Mouse (Mus musculus): ENCODE data around the gene Cdc42se1. TPM values are rescaled to one million over a fixed set of nuclear protein-coding genes. Genes with fewer than 3 reads are reported as not detected.

Gene Cdc42se1
- total and polyA plus RNA-seq, 3 experiments = 341 to 472 TPM; not detected in 1

- no peaks in the 10 kb centered on the region for H3K27me3 ChIP-seq (ENCODE audit: control insufficient read depth in 1 of 2, insufficient read depth in 2 of 2, low read length in 2 of 2)
- TF ChIP-seq EP300 (IDR thresholded peaks at IDR 0.05; ENCODE audit: low read depth in 1 of 2, low read length in 2 of 2) (no peak), POLR2AphosphoS2 (IDR thresholded peaks at IDR 0.05; ENCODE audit: low read length) (no peak), NRF1 (IDR thresholded peaks at IDR 0.05; ENCODE audit: insufficient read depth, low read depth, low read length, poor library complexity, severe bottlenecking) (no peak), HCFC1 (IDR thresholded peaks at IDR 0.05; ENCODE audit: low read depth, low read length) (no peak), ETS1 (IDR thresholded peaks at IDR 0.05; ENCODE audit: low read depth, low read length) (no peak), MYC (IDR thresholded peaks at IDR 0.05; ENCODE audit: low read depth, low read length) (no peak), ZC3H11A (IDR thresholded peaks at IDR 0.05; ENCODE audit: low read depth, low read length) (no peak), ZKSCAN1 (IDR thresholded peaks at IDR 0.05; ENCODE audit: low read depth, low read length) (no peak), E2F4 (IDR thresholded peaks at IDR 0.05; ENCODE audit: borderline replicate concordance, low read depth, low read length) (no peak), ZNF384 (IDR thresholded peaks at IDR 0.05; ENCODE audit: low read depth, low read length) (no peak), TAL1 (IDR thresholded peaks at IDR 0.05; ENCODE audit: low read length) (no peak), GABPA (IDR thresholded peaks at IDR 0.05; ENCODE audit: low read depth, low read length) (no peak), CHD1 (IDR thresholded peaks at IDR 0.05; ENCODE audit: low read depth, low read length) (no peak), MAX (IDR thresholded peaks at IDR 0.05; ENCODE audit: low read length) (no peak)
- no peak within 1 kb of the TSS for H3K4me3 ChIP-seq (ENCODE audit: control insufficient read depth in 1 of 2, insufficient read depth in 1 of 2, low read depth in 2 of 2, low read length in 2 of 2)
- no peak for DNase-seq (ENCODE audit: low read depth, low spot score)
- H3K9ac ChIP-seq (ENCODE audit: control insufficient read depth, low read depth, low read length, poor library complexity, severe bottlenecking) = no peak within 1 kb of the TSS
- peaks cover 19 to 23% of the 10 kb centered on the region in 2 experiments for H3K4me1 ChIP-seq (ENCODE audit: control insufficient read depth in 1 of 2, insufficient read depth in 2 of 2, low read length in 2 of 2)
- no peaks in the 10 kb centered on the region for H3K9me3 ChIP-seq (replicated peaks; ENCODE audit: insufficient read depth, low read length)
- no peaks in the 10 kb centered on the region for H3K79me2 ChIP-seq (ENCODE audit: control insufficient read depth, insufficient read depth, low read length, poor library complexity)
- H3K27ac ChIP-seq (ENCODE audit: control insufficient read depth, low read depth, low read length) = no peak within 1 kb of the TSS
- H3K36me3 ChIP-seq (ENCODE audit: control insufficient read depth in 1 of 2, insufficient read depth in 2 of 2, low read length in 2 of 2) = peaks cover 4 to 21% of the 10 kb centered on the region in 2 experiments
Measured at GRCm38 (mm10) chr3:95250783-95251424, 22.4 kb downstream of the Cdc42se1 start, which contains the start of gene Bnipl. TSS of gene Bnipl (minus strand) at chr3:95251193.

GRCm38 (mm10) chr3:95256931-95257330, 28.4 kb downstream of the Cdc42se1 start:
- Histone ChIP-seq H3K27me3 (ENCODE audit: control insufficient read depth in 1 of 2, insufficient read depth in 2 of 2, low read length in 2 of 2) (no peaks in the 10 kb centered on the region), H3K36me3 (ENCODE audit: control insufficient read depth in 1 of 2, insufficient read depth in 2 of 2, low read length in 2 of 2) (peaks cover 0 to 22% of the 10 kb centered on the region in 2 experiments; a peak in 2 of 4 replicates)

More at GRCm38 (mm10) chr3:95256931-95257330, 28.4 kb downstream of the Cdc42se1 start:
- H3K79me2 ChIP-seq (ENCODE audit: control insufficient read depth, insufficient read depth, low read length, poor library complexity) = no peaks in the 10 kb centered on the region
- no peaks in the 10 kb centered on the region for H3K9me3 ChIP-seq (replicated peaks; ENCODE audit: insufficient read depth, low read length)
- TF ChIP-seq POLR2A (IDR thresholded peaks at IDR 0.05; ENCODE audit: control insufficient read depth in 1 of 2, insufficient read depth in 1 of 2, low read depth in 1 of 2, low read length in 2 of 2, poor library complexity in 1 of 2) = no peak
- no peak overlapping the region for H3K27ac ChIP-seq (ENCODE audit: control insufficient read depth, low read depth, low read length)
- DNase-seq (ENCODE audit: low read depth, low spot score) = no peak
- no peak overlapping the region for H3K9ac ChIP-seq (ENCODE audit: control insufficient read depth, low read depth, low read length, poor library complexity, severe bottlenecking)
- no peaks in the 10 kb centered on the region for H3K4me1 ChIP-seq (ENCODE audit: control insufficient read depth in 1 of 2, insufficient read depth in 2 of 2, low read length in 2 of 2)
- H3K4me3 ChIP-seq (ENCODE audit: control insufficient read depth in 1 of 2, insufficient read depth in 1 of 2, low read depth in 2 of 2, low read length in 2 of 2) = no peak overlapping the region
